ENCODE assay signal across 8 mouse cellular contexts in genomic region chr4:124693135-124693894, GRCm38 (mm10). TPM values are rescaled to one million over a fixed set of nuclear protein-coding genes. Genes with fewer than 3 reads are reported as not detected.
A peak's percentile ranks its signal among the peaks of the same experiment; 100 is the strongest.
DNase-seq lines count a peak whose midpoint lies in the region; ATAC-seq and TF ChIP-seq lines count a peak whose summit lies in the region.

TSS of gene Utp11 (minus strand) at chr4:124693600.

- TF ChIP-seq CTCF in testis, adult 2 months (IDR thresholded peaks at IDR 0.05; ENCODE audit: control insufficient read depth, insufficient read depth, insufficient replicate concordance, low read depth, low read length) = no peak

- ATAC-seq in cerebellum, adult (ENCODE audit: insufficient number of reproducible peaks, low FRiP score, low TSS enrichment) = peak; percentile 99
- ATAC-seq in forebrain, embryonic 13.5 days = peak; percentile 99
- peak; percentile 97 for ATAC-seq in liver, embryonic 16.5 days (ENCODE audit: low read depth)
- ATAC-seq in neural tube, embryonic 12.5 days (ENCODE audit: low FRiP score, low read depth) = peak; percentile 96

- in situ Hi-C loops in ES-E14 (cut with MboI; ENCODE audit: low sequenced_read_pairs in 2 of 2, unreplicated experiment in 2 of 2) = loop anchor here in 1 of 2 experiments (25.0 kb wide), 1 partner anchor 756 kb away; no protein-coding TSS in a partner anchor

- peak within 1 kb of the TSS; percentile 90 to 95 for H3K4me3 ChIP-seq in ES-E14 (ENCODE audit: insufficient read depth in 1 of 2, low read depth in 1 of 2, low read length in 2 of 2, poor library complexity in 1 of 2, severe bottlenecking in 1 of 2)
- H3K4me3 ChIP-seq in forebrain, embryonic 13.5 days = peak within 1 kb of the TSS; percentile 84
- H3K4me3 ChIP-seq in liver, embryonic 16.5 days (ENCODE audit: low read depth, low read length) = peak within 1 kb of the TSS; percentile 88
- peak within 1 kb of the TSS; percentile 82 for H3K4me3 ChIP-seq in neural tube, embryonic 12.5 days
- H3K4me3 ChIP-seq in testis, adult 2 months (ENCODE audit: control insufficient read depth, low read depth, low read length) = peak within 1 kb of the TSS; percentile 90

- intact Hi-C loops in heart, postnatal 10 days (cut with DNase I) = no loop called here

- 0 out of 2 replicates have a peak, but pooled peaks cover 2% of the 10 kb centered on the region for H3K36me3 ChIP-seq in ES-E14 (ENCODE audit: control insufficient read depth, insufficient read depth, low read length, poor library complexity, severe bottlenecking)
- H3K36me3 ChIP-seq in forebrain, embryonic 13.5 days (ENCODE audit: poor library complexity, severe bottlenecking) = 0 out of 2 replicates have a peak, but pooled peaks cover 7% of the 10 kb centered on the region
- H3K36me3 ChIP-seq in liver, embryonic 16.5 days (ENCODE audit: control insufficient read depth, insufficient read depth) = no peaks in the 10 kb centered on the region
- no peaks in the 10 kb centered on the region for H3K36me3 ChIP-seq in neural tube, embryonic 12.5 days
- H3K36me3 ChIP-seq in testis, adult 2 months (ENCODE audit: control insufficient read depth, insufficient read depth, low read length) = no peaks in the 10 kb centered on the region

- peak within 1 kb of the TSS; percentile 91 for H3K4me2 ChIP-seq in forebrain, embryonic 13.5 days
- peak within 1 kb of the TSS; percentile 70 for H3K4me2 ChIP-seq in liver, embryonic 16.5 days (ENCODE audit: low read depth, low read length)
- peak within 1 kb of the TSS; percentile 65 for H3K4me2 ChIP-seq in neural tube, embryonic 12.5 days (replicated peaks)

- H3K9ac ChIP-seq in ES-E14 (ENCODE audit: insufficient read depth, low read depth, low read length, poor library complexity, severe bottlenecking) = peak within 1 kb of the TSS; percentile 93
- peak within 1 kb of the TSS; percentile 96 for H3K9ac ChIP-seq in forebrain, embryonic 13.5 days
- H3K9ac ChIP-seq in liver, embryonic 16.5 days (ENCODE audit: low read depth, low read length) = peak within 1 kb of the TSS; percentile 93
- H3K9ac ChIP-seq in neural tube, embryonic 12.5 days = peak within 1 kb of the TSS; percentile 79

- H3K27me3 ChIP-seq in forebrain, embryonic 13.5 days = peaks cover 18% of the 10 kb centered on the region
- H3K27me3 ChIP-seq in liver, embryonic 16.5 days (ENCODE audit: control insufficient read depth, insufficient read depth, low read depth, low read length) = no peaks in the 10 kb centered on the region
- H3K27me3 ChIP-seq in neural tube, embryonic 12.5 days (replicated peaks) = peaks cover 9% of the 10 kb centered on the region
- H3K27me3 ChIP-seq in testis, adult 2 months (ENCODE audit: control insufficient read depth, insufficient read depth, low read length) = no peaks in the 10 kb centered on the region

- DNase-seq in ES-E14 (ENCODE audit: low read depth, low spot score) = peak; percentile 75
- peak; percentile 92 to 93 for DNase-seq in heart, postnatal 10 days
- peak; percentile 91 for DNase-seq in large intestine, adult 2 months (ENCODE audit: low read depth, low spot score)

- H3K4me1 ChIP-seq in ES-E14 (ENCODE audit: control insufficient read depth in 2 of 2, insufficient read depth in 2 of 2, low read length in 2 of 2, poor library complexity in 1 of 2) = peaks cover 0 to 4% of the 10 kb centered on the region in 2 experiments; a peak in 1 of 4 replicates
- peaks cover 19% of the 10 kb centered on the region for H3K4me1 ChIP-seq in forebrain, embryonic 13.5 days
- H3K4me1 ChIP-seq in liver, embryonic 16.5 days (ENCODE audit: control insufficient read depth, low read depth, low read length) = peaks cover 27% of the 10 kb centered on the region
- peaks cover 6% of the 10 kb centered on the region; the same call in 1 of the 2 replicates for H3K4me1 ChIP-seq in neural tube, embryonic 12.5 days
- peaks cover 2% of the 10 kb centered on the region for H3K4me1 ChIP-seq in testis, adult 2 months (ENCODE audit: control insufficient read depth, insufficient read depth, low read length)

- no peaks in the 10 kb centered on the region for H3K9me3 ChIP-seq in ES-E14 (ENCODE audit: control insufficient read depth, insufficient read depth, low read depth, low read length)
- H3K9me3 ChIP-seq in forebrain, embryonic 13.5 days (replicated peaks) = no peaks in the 10 kb centered on the region
- H3K9me3 ChIP-seq in liver, embryonic 16.5 days (replicated peaks; ENCODE audit: control insufficient read depth, low read length) = no peaks in the 10 kb centered on the region
- no peaks in the 10 kb centered on the region for H3K9me3 ChIP-seq in neural tube, embryonic 12.5 days

- TF ChIP-seq POLR2A in testis, adult 2 months (IDR thresholded peaks at IDR 0.05; ENCODE audit: control insufficient read depth, low read depth, low read length) = peak; percentile 83

- WGBS in forebrain, embryonic 13.5 days = 1% methylated on average over 43 of the region's 43 CpGs
- under 1% methylated on average over 43 of the region's 43 CpGs for WGBS in large intestine, adult 2 months
- WGBS in liver, embryonic 16.5 days (ENCODE audit: insufficient replicate concordance) = under 1% methylated on average over 43 of the region's 43 CpGs
- WGBS in neural tube, embryonic 12.5 days = under 1% methylated on average over 43 of the region's 43 CpGs

- no peak within 1 kb of the TSS for H3K27ac ChIP-seq in ES-E14 (ENCODE audit: insufficient read depth, low read depth, low read length, poor library complexity, severe bottlenecking)
- H3K27ac ChIP-seq in forebrain, embryonic 13.5 days = no peak within 1 kb of the TSS; the same call in 1 of the 2 replicates
- peak within 1 kb of the TSS; percentile 57 for H3K27ac ChIP-seq in liver, embryonic 16.5 days (ENCODE audit: low read length)
- no peak within 1 kb of the TSS for H3K27ac ChIP-seq in neural tube, embryonic 12.5 days
- H3K27ac ChIP-seq in testis, adult 2 months (ENCODE audit: control insufficient read depth, insufficient read depth, low read depth, low read length) = peak within 1 kb of the TSS; percentile 71

TF ChIP-seq in ES-E14, 5 proteins besides CTCF, POLR2A, EP300 and RAD21:
- TF ChIP-seq HCFC1 (IDR thresholded peaks at IDR 0.05; ENCODE audit: borderline replicate concordance, insufficient read depth, low read length) (peak; percentile 96), CHD2 (IDR thresholded peaks at IDR 0.05; ENCODE audit: low read depth, low read length) (peak; percentile 58; the same call in 1 of the 2 replicates), ZC3H11A (IDR thresholded peaks at IDR 0.05; ENCODE audit: borderline replicate concordance, low read depth, low read length) (no peak), MAFK (IDR thresholded peaks at IDR 0.05; ENCODE audit: insufficient read depth, low read depth, low read length) (no peak), ZNF384 (IDR thresholded peaks at IDR 0.05; ENCODE audit: low read depth, low read length) (no peak)

RNA-seq across cellular contexts. Expression of gene Utp11, which starts in this region (rescaled TPM):
- 29.2 and 39.7 TPM in 2 replicates for total RNA-seq in ES-E14 (2012; rRNA removed)
- 49.9 and 59.1 TPM in 2 replicates for polyA plus RNA-seq in forebrain, embryonic 13.5 days (2015; fragmentation: Nextera tagmentation; extraction: Ambion mirVana)
- total RNA-seq in heart, postnatal 10 days (2021) = 10 to 100 TPM; 13.8 to 16.8 TPM
- 4.0 and 4.8 TPM in 2 replicates for polyA plus RNA-seq in large intestine, adult 2 months (2012; rRNA removed)
- 19.9 and 22.7 TPM in 2 replicates for polyA plus RNA-seq in liver, embryonic 16.5 days (2015; fragmentation: Nextera tagmentation; extraction: Ambion mirVana)
- 58.5 and 60.4 TPM in 2 replicates for polyA plus RNA-seq in neural tube, embryonic 12.5 days (2016; fragmentation: Nextera tagmentation; extraction: Ambion mirVana)
- polyA plus RNA-seq in testis, adult 2 months (2012; rRNA removed) = 4.3 and 4.8 TPM in 2 replicates

Comparison
In these comparisons a context has a peak if more than half of its experiments do, and no peak if none do; other contexts are left out.
1. H3K27ac ChIP-seq: peak in liver, embryonic 16.5 days (single experiment) and testis, adult 2 months (single experiment); none in ES-E14 (single experiment), forebrain, embryonic 13.5 days (single experiment) and neural tube, embryonic 12.5 days (single experiment).
2. Peak in every context shown above with its lines, with median percentiles within 50 percentile points of each other: DNase-seq, H3K4me3 ChIP-seq, H3K9ac ChIP-seq, ATAC-seq and H3K4me2 ChIP-seq.